Mouse (Mus musculus): ENCODE measurements at regions not wholly inside any gene's neighbourhood (a gene's known extent, or its start where the extent isn't known, plus 50 kb on each side); places are given as distances from the start of the nearest gene placed in this dataset.

DNA sequence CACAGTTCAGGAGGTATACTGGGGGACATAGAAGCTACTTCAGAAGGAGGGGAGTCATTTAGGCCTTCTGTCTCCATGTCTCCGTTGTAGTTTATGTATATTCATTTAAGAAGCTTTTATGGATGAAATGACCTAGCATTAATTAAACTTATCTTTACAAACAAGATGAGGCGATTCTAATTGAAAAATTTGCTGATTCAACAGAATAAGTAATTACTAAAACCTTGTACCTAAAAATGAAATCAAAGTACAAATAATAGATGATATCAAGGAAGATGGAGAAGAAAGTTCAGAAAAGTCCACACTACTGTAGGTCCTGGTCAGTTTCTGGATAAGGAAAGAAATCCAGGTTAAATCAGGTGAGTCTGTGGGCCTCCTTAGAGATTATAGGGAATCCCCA is 1429.6 kb downstream of the Slc22a22 start:
- DNase-seq (ENCODE audit: extremely low spot score in 1 of 2, low spot score in 1 of 2) = no peak

DNA sequence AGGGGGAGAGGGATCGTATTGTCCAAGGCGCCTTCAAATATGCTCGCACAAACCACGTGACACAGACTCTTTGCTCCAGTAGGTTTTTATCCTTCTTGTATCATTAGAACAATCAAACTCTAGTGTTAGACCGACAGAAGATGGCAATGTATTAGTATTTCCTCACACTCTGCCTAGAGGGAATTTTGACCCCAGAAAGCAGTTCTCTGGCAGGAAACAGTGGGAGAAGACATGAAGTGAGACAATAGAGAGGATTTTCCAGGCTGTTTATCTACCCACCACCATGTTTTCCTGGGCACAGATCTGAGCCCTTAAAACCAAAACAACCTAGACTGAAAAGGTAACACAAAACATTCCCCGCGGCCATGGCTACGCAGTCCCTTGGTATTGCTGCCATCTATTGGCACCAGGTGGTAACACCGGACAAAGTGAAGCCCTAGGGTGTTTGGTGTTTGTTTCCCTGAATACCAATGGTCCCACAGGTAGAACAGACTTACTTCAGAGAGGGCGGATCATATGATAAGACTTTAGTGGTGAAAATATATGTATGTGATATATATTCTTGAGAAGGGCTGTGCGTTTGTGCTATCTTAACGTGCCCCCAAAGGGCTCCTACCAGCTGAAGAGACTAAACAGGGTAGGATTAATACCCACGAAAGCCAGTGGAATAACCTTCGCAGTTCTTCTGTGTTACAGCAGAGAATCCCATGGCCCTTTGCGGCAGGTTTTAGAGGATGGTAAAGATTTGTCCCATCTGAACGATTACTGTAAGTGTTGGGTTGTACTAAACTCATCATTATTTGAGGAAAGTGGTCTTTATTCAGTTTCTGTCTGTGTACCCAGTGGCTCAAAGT is 1430.5 kb downstream of the Slc22a22 start:
- peak; percentile 57 to 83 for DNase-seq (ENCODE audit: extremely low spot score in 1 of 2, low spot score in 1 of 2)

DNA sequence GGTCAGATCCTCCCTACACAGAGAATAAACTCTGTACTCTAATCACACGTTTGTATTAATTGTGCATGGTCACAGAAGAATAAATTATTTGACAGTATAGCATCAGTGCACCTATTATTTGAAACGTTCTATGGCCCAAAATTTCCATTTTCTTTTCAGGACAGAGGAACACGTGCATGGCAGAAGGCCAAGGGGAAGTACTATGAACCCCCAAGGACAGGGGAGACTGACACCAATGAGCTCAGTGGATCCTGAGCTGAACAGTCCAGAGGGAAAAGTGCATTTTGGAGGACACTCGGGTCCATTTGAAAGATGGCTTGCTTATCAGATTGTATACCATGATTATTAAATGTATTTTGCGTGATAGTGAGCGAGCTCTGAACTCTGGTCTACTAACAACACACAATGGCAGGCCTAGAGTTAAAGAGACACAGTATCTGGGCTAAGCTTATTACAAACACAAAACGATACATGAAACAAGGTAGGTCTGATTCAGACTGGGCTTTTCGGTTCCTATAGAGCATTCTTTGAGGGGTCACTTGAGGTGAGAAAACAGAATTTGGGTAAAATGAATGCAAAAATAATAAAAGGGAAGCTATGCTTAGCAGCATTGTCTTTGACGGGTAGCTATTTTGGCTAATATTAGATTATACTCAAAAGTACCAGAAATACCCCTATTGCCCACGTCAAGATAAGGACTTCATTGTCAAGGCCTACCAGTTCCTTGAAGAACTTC is 1431.7 kb downstream of the Slc22a22 start:
- DNase-seq (ENCODE audit: extremely low spot score in 1 of 2, low spot score in 1 of 2) = no peak

DNA sequence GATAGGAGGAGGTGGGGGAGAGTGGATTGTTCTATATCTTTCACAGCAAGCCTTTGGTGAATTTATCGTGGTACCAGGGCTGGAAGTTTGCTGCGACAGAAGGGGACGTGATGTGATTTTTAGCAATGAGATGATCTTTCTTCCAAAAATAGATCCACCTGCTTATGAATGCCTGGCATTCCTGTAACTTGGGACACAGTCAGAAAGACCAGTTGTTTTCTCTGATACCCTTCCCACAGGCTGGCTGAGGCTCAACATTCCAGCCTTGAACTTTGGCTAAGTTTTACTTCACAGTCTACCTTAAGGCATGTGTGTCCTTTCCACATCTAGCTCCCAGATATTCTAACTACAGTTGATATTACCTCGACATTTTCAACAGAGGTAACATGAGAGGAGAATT is 1434.1 kb downstream of the Slc22a22 start:
- DNase-seq (ENCODE audit: extremely low spot score in 1 of 2, low spot score in 1 of 2) = no peak

DNA sequence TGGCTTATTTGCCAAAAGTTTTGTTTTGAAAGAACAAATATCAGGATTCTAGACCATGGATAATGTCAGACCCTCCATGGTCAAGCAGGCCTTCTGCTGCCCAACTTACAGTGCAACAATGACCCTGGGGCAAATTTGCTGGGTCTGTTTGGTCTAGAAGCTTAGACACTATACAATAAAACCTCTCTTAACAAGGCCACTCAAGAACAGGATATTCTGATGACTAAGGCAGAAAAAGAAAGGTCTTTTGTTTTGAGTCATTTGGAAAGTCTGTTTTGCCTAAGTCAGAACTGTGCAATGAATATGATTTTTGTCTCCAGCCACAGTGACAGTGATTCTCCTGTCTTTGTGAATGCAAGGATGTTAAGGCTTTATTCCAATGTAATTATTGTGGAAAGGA is 1435.0 kb downstream of the Slc22a22 start:
- no peak for DNase-seq (ENCODE audit: extremely low spot score in 1 of 2, low spot score in 1 of 2)

DNA sequence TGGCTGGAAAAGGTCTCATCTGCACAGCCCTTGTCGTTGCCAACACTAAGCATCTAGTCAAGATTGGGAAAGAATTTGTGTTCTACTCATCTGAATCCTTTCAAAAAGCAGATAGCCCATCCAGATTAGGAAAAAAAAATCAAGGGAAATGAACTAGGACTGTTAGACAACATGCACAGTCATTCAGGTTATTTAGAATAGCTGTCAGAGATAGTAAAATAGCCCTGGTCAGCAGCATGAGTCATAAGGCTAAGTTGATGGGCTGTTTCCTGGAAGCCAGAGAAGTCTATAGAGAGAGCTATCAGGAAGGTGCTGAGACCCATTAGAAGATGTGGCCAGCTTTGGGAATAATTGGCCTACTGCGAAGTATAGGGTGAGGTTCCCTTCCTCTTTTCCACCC is 1447.4 kb downstream of the Slc22a22 start:
- no peak for DNase-seq (ENCODE audit: extremely low spot score in 1 of 2, low spot score in 1 of 2)

DNA sequence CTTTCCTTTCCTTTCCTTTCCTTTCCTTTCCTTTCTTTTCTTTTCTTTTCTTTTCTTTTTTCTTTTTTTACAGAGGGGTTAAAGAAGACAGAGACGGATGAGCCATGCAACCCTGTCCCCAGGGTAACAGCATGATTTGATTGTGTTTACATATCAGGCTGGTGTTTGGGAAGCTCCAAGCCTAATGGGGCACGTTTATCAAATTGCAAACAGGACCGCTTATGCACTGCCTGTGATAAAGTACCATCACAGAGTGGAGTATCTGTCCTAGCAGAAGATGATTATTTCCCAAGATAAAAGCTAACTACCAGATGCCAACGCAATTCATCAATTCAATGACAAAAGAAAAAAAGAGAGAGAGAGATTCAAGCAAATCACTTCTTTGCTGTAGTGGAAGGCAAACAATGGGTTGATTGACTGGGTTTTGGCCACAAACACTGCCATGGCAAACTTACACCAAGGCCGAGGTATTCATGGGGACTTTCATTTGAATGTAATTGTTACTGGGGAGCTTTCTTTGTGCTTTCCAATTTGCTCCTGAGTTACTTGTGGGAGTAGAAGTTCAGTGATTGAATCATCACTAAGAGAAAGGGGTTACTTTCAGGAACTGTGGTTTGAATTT is 1450.1 kb downstream of the Slc22a22 start:
- DNase-seq (ENCODE audit: extremely low spot score in 1 of 2, low spot score in 1 of 2) = no peak

DNA sequence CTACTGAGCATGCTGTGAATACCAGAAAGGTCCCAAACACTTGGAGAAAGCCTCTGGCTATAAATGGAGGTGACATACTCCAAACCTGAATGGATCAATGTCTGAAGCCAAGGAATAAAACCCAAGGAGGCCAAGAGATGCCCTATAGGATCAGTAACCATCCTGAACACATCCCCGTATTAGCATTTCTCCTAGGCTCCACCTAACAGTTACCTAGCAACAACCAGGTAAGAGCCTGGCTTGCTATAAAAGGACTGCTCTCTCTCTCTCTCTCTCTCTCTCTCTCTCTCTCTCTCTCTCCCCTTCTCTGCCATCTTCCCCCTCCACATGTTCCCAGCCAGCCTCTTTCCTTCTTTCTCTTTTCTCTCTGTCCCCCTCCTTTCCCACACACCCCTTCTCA is 1452.7 kb downstream of the Slc22a22 start:
- DNase-seq (ENCODE audit: extremely low spot score in 1 of 2, low spot score in 1 of 2) = no peak

DNA sequence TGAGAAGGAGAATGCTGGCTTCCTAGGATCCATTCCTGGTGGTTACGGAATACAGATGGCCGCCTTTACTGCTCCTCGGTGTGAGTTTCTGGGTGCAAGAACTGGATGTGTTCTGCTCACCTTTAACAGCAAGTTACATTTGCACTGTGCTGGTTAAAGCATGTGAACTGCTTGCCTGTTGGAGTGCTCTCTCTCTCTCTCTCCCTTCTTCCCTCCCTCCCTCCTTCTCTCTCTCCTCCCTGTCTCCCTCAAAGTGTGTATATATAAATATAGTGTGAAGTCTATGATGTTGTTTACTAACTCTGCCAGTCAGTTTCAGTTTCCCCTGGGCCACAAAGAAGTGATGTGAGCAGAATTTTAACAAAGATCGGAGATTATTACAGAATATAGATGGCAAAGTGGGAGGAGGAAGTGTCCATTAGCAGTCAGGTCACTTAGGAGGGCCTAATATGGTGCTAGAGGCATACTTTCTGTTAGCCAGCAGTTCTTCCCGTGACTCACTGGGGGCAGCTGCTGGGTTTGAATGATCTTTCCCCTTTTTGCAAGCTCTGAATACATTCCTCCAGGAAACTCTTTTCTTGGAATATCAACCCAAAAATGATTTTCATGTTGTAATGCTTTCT is 1453.5 kb downstream of the Slc22a22 start:
- no peak for DNase-seq (ENCODE audit: extremely low spot score in 1 of 2, low spot score in 1 of 2)

DNA sequence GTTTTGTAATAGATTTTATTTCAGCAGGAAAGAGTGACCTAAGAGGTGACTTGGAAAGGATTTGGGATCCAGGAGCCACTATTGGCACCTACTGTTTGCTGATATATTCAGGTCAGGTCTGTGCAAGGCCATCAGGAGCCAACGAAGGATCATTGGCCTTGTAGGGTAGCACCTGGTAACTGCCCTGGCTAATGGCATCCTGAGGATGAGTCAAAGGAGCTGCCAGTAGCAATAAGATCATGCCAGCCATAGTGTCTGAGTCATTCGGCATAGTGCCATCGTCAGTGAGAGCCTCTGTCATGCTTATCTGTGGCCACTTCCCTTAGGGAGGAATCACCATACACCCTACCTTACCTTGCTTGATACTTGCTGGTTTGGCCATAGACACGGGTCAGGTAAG is 1455.1 kb downstream of the Slc22a22 start:
- DNase-seq (ENCODE audit: extremely low spot score in 1 of 2, low spot score in 1 of 2) = no peak

DNA sequence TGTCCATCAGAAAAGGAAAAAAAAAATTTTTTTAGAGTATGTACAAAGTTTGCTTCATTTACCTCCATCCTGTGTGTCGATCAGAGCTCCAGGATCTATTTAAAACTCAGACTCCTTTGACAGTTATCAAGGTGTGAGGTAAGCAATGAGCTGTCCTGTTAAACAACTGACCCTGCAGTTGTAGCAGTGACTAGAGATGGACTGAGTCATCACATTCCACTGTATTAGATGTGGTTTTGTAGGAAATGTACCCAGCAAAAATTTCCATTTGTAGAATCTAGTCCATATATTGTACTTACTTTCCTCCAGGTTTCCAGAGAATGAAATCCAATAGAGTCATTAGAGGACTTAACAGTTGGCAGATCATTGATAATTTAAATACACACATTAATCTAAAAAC is 1459.3 kb downstream of the Slc22a22 start:
- no peak for DNase-seq (ENCODE audit: extremely low spot score in 1 of 2, low spot score in 1 of 2)

DNA sequence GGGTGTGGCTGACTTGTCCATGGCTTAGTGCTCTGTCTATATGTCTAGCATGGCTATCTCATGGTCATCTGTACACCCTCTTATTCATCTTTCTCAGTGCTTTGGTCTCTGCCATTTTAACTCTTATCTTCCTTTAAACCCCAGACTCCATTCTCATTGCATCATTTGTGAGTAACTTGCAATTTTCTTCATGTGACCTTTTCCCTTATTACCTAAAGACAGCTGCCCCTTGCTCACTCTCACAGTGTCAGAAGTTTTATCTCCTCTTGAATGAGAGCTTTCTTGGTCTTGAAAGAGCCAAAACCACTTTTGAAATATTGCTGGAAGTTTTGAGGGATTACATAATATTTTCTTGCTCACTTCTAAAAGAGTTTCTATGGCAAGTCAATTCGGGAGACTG is 1459.9 kb downstream of the Slc22a22 start:
- DNase-seq (ENCODE audit: extremely low spot score in 1 of 2, low spot score in 1 of 2) = no peak

DNA sequence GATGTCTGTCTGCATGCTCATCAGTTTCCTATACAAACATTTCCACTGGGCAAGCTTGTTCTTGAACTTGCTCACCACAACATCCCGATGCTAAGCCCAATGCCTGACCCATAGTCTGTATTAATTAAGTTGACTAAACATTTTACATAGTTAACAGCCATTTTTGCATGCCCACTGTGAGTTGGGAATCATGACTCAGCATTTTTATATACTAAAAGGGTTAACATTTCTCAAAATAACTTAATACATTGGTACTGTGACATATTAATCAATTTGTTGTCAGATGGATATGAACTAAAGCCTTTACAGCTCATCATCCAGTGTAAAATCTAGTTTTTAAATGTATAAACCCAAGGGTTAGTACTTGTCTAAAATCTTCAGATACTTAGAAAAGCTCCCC is 1461.4 kb downstream of the Slc22a22 start:
- DNase-seq (ENCODE audit: extremely low spot score in 1 of 2, low spot score in 1 of 2) = no peak

DNA sequence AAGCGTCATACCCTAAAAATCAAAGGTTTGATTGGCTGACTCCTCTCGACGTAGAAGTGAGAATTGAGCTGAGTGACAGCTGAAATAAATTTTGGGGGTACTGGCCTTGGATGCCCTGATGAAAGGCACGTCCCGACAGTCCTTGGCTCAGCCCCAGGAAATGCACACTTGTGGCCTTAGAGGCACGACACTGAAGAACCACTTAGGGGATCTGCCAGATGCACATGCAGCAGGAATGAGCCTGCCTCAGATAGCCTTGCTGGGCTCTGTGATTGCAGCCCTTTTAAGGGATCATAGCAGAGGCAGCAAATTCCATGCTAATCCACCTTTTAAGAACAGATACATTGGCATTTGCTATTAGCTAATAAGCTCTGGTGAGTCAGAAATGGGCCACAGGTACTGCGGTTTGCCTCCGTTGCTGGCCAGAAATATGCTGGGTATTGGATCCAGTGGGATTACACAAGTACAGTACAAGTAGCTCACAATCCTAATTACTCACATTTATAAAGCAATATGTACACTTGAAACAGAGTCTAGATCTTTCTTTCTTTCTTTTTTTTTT is 1463.3 kb downstream of the Slc22a22 start:
- no peak for DNase-seq (ENCODE audit: extremely low spot score in 1 of 2, low spot score in 1 of 2)

DNA sequence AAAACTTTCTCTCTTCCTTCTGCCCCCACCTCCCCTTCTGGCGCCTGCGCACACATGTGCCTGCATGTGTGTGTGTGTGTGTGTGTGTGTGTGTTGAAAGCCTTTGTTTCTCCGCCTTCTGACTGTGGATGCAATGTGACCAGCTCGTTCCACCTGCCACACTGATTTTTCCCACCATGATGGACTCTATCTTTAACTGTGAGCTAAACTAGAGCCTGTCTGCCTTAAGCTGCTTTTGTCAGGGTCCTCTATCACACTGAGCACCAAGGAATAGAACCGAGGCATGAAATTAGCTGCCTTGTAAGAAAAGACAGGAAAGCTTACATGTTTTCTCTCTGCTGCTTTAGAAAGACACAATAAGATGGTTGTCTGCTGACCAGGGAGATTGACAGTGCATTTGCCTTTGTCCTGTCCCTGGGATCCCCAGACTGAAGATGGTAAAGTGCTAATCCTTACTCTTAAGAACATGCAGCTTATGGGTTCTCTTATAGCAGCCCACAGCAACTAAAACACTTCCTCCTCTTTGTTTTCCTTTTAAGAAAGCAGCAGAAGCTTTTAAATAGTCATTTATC is 1468.7 kb downstream of the Slc22a22 start:
- no peak for DNase-seq (ENCODE audit: extremely low spot score in 1 of 2, low spot score in 1 of 2)

DNA sequence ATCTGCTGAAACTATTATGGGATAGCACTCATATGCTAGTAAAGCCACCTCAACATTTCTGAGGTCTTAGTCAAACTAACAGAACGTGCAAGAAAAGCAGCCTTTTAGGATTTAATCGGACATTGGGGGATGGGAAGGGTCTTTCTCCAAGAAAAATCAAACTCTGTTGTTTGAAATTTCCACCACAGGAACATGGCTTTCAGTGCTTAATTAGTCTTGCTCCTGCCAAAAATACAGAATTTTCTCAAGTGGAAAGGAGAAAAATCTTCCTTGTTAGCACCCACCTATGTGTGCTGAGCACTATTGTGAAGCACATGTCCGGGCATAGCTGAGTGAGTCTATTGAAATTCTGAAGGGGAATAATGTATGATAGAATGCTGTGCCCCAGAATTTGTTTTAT is 1470.0 kb downstream of the Slc22a22 start:
- DNase-seq (ENCODE audit: extremely low spot score in 1 of 2, low spot score in 1 of 2) = no peak

DNA sequence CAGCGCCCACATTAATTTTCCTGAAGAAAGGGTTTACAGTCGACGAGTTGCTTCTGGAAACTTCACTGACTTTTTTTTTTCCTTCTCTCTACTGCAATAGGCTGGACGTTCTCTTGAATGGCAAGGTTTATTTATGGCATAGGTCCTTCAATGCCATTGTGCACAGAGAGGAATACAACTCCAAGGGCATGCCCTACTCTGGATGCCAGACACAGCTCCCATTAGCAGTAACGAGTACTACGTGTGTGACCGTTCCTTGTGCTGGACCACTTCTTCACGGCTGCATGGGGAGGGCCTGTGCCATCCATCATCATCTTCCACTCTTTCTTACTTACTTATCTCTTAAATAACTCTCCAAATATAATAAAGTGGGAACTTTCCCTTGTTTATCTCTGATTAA is 1472.1 kb downstream of the Slc22a22 start:
- DNase-seq (ENCODE audit: extremely low spot score in 1 of 2, low spot score in 1 of 2) = no peak

DNA sequence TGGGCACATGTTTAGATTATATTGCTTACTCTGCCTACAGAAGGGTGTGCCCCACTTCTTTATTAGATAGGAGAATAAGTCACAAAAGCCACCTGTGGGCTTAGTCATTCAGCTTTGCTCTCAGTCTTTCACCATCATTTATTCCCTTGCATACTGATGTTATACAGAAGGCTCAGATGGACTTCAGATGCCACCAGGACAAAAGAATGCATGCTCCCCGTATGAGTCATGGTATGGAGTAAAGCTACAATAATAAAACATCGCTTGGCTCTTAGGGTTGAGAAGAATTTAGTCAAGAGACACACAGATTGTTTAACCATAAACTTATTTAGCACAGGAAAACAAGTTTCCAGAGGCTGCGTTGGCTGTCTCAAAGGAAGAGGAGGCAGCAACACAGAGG is 1473.5 kb downstream of the Slc22a22 start:
- DNase-seq (ENCODE audit: extremely low spot score in 1 of 2, low spot score in 1 of 2) = no peak

DNA sequence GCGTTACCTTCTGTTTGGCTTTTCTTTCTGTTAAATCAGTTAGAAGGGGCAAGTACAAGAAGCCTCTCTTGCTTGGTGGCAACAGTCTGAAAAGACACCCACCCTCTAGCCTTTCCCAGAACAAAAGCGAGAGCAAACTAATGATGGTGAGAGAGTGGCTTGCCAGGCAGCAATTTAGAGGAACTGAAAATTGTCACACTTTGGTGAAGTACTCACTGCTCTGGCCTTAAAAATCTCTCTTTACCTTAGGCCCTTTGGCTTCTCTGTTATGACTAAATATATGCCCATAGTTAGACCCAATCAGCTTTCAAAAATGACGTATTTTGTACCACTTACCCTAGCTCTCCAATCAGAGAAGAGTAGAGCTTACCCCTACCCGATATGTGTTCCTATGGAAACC is 1477.8 kb downstream of the Slc22a22 start:
- no peak for DNase-seq (ENCODE audit: extremely low spot score in 1 of 2, low spot score in 1 of 2)

DNA sequence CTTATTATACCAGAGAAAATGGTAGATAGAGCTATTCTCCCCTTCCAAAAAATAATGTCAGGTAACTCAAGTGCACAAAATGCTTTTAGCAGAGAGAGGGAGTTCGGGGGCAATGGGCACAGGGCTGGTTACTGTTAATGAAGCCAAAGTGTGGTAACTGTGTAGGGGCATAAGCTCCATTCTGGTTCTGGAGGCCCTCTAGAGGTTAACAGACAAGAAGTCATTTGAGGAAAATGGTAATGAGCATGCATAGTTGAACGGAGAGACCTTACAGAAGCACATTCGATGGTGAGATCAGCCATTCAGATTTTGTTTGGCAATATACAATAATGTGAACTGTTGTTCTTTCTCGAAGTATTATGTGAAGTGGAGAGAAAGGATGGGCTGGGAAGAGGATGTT is 1479.4 kb downstream of the Slc22a22 start:
- DNase-seq (ENCODE audit: extremely low spot score in 1 of 2, low spot score in 1 of 2) = no peak
